Mouse (Mus musculus) C2C12 (cell line): ENCODE data around the gene Gm12184. TPM values are rescaled to one million over a fixed set of nuclear protein-coding genes. Genes with fewer than 3 reads are reported as not detected.

Experiments
- H3K27me3 ChIP-seq: one replicate; pipeline ENCODE4 v1.6.1; 2011; ENCODE audit not compliant: control insufficient read depth, insufficient read depth, insufficient read length
- H3K36me3 ChIP-seq: one replicate; pipeline ENCODE4 v1.6.1; 2011; ENCODE audit not compliant: control insufficient read depth, insufficient read depth
- H3K4me3 ChIP-seq: one replicate; pipeline ENCODE4 v1.5.1; 2011; ENCODE audit warnings: mild to moderate bottlenecking, control low read depth; ENCODE audit not compliant: poor library complexity, insufficient read depth, severe bottlenecking
- H3K79me2 ChIP-seq: one replicate; pipeline ENCODE4 v1.6.1; 2011; ENCODE audit not compliant: control insufficient read depth, insufficient read depth
- H3K79me3 ChIP-seq: one replicate; pipeline ENCODE4 v1.6.1; 2011; ENCODE audit warnings: low read depth, control low read depth
- H3ac ChIP-seq: one replicate; pipeline ENCODE3; 2011; ENCODE audit warnings: low read depth; ENCODE audit not compliant: control insufficient read depth, insufficient read length
- CEBPB ChIP-seq: IDR thresholded peaks from one replicate; pipeline ENCODE4 v1.6.1; 2011; ENCODE audit warnings: low read depth, mild to moderate bottlenecking, control low read depth, moderate library complexity
- CTCF ChIP-seq: IDR thresholded peaks from one replicate; pipeline ENCODE4 v1.5.1; 2011; ENCODE audit not compliant: control insufficient read depth, insufficient read depth, insufficient read length
- FOSL1 ChIP-seq: IDR thresholded peaks from one replicate; pipeline ENCODE4 v1.8.0; 2011; ENCODE audit warnings: mild to moderate bottlenecking, low read length; ENCODE audit not compliant: poor library complexity, insufficient read depth, severe bottlenecking
- MAX ChIP-seq: IDR thresholded peaks from one replicate; pipeline ENCODE4 v1.6.1; 2011; ENCODE audit warnings: mild to moderate bottlenecking, control low read depth
- MYOD1 ChIP-seq: IDR thresholded peaks from one replicate; pipeline ENCODE4 v1.6.1; 2011; ENCODE audit warnings: low read depth; ENCODE audit not compliant: control insufficient read depth, insufficient read length
- MYOG ChIP-seq: IDR thresholded peaks from one replicate; pipeline ENCODE4 v1.6.1; 2011; ENCODE audit not compliant: control insufficient read depth, insufficient read length; ENCODE audit errors: extremely low read depth
- USF1 ChIP-seq: IDR thresholded peaks from one replicate; pipeline ENCODE4 v1.6.1; 2011; ENCODE audit warnings: low read depth, mild to moderate bottlenecking, control low read depth, moderate library complexity
- polyA plus RNA-seq: library from polyadenylated mRNA; unstranded; fragments of >200 nt; fragmentation: generic; extraction: Trizol; gene quantifications from one replicate; pipeline ENCODE4 v1.2.1, GENCODE M21; 2012; ENCODE audit warnings: missing spikeins

The Gm12184 gene
- polyA plus RNA-seq, 1 experiment, result 8.0 TPM

DNA sequence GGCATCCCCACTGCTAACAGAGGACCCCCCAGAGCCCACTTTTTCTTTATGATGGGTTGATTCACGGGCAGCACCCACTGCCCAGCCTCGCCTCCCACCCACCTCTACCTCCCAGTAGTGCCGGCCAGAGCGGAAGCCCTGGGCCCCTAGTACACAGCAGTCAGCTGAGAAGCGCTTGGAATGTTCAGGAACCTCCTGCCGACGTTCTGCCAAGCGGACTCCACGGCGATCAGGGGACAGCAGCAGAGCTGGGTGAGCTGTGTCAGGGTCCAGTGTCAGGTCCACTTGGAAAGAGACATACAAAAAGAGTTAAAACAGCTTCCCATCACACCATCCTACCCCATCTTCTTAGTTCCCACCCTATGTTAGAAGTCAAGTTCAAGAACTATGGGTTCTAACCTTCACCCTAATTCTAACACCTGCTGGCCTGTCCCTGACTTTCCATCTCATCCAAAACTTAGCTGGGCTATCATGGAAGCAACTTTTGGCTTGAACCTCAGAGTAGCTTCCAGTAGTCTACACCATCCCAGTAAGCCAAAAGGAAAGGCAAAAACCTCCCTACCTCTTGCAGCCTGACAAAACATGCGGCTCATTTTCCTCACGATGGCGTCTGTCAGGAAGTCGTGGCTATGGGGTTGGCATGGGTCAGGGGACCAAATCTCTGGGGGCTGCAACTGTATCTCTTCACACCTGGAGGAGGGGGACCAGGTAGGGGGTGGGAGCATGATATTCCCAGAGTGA, 18.7 kb downstream of the Gm12184 start:
- no peak overlapping the region for H3K4me3 ChIP-seq
- peaks cover 98% of the 10 kb centered on the region for H3K36me3 ChIP-seq
- H3K79me3 ChIP-seq, result peaks cover 19% of the 10 kb centered on the region
- no peaks in the 10 kb centered on the region for H3K27me3 ChIP-seq
- TF ChIP-seq MYOD1 (no peak), MAX (no peak), MYOG (no peak), FOSL1 (no peak), CTCF (no peak), CEBPB (no peak), USF1 (no peak)
- H3ac ChIP-seq, result no peak overlapping the region
- peaks cover 26% of the 10 kb centered on the region for H3K79me2 ChIP-seq

DNA sequence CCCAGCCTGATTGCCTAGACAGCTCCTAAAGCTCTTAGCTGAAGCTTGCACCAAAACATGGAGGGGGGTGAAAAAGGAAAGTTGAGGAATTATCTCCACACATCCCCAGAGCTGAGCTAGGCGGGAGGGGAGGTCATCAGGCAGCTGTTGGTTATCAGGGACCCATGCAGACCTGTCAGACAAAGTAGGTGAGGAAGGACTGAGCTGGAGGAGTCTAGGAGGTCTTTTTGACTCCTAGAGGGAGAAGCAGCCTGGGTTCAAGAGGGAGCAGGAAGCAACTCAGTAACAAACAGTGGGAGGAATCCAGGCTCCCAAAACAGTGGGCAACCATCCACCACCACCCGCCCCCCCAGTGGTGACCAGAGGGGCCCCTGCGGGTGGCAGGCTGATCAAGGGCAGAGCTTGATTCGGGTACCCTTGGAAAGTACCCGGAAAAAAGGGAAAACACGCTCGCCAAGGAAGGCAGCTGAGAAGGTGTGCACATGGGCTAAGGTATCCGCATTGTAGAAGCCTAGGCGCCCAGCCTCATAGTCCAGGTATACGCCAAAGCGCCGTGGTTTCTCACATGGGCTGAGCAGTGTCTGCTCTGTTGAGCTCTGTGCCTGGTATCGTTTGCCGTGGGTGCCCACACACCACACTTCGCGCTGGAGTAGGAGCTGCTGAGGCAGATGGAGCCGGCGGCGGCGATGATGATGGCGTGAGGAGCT, 19.4 kb downstream of the Gm12184 start:
- peaks cover 33% of the 10 kb centered on the region for H3K79me2 ChIP-seq
- H3K4me3 ChIP-seq, result no peak overlapping the region
- peaks cover 26% of the 10 kb centered on the region for H3K79me3 ChIP-seq
- no peaks in the 10 kb centered on the region for H3K27me3 ChIP-seq
- H3K36me3 ChIP-seq, result peaks cover 98% of the 10 kb centered on the region
- no peak for TF ChIP-seq MYOD1
- TF ChIP-seq CEBPB, result no peak
- TF ChIP-seq MAX, result no peak
- no peak for TF ChIP-seq CTCF
- no peak for TF ChIP-seq USF1
- no peak for TF ChIP-seq MYOG
- no peak for TF ChIP-seq FOSL1
- no peak overlapping the region for H3ac ChIP-seq

DNA sequence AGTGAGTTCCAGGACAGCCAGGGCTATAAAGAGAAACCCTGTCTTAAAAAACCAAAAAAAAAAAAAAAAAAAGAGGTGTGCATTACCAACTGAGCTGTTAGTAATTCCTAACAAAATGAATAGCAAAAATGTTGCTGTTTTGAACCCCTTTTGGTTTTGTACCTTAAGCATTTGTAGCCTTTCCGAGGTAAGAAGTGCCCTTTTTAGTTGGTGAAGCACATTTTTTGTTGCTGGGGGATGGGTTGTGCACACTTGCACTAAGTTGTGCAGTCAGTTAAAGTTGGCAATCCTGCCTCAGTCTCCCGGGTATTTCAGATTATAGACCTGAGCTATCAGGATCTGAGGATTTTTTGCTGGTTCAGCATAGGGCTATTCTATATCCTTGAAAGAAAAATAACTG, 21.5 kb downstream of the Gm12184 start:
- Histone ChIP-seq H3K36me3 (peaks cover 94% of the 10 kb centered on the region), H3K4me3 (no peak overlapping the region), H3ac (no peak overlapping the region), H3K27me3 (no peaks in the 10 kb centered on the region), H3K79me3 (peaks cover 44% of the 10 kb centered on the region), H3K79me2 (peaks cover 53% of the 10 kb centered on the region)
- no peak for TF ChIP-seq MAX
- no peak for TF ChIP-seq USF1
- TF ChIP-seq MYOD1, result no peak

DNA sequence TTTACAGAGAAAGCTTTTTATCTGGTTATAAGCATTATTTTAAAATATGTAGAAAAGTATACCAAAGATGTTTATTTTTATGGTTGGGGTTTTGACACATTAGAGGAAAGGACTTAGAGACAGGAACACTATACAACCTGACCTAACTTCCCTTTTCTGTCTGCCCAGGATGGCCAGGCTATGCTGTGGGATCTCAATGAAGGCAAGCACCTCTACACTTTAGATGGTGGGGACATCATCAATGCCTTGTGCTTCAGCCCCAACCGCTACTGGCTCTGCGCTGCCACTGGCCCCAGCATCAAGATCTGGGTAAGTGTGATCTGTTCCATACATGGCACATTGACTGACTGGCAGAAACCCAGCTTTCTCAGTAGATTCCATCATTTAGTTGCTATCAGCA, 22.5 kb downstream of the Gm12184 start:
- no peak for TF ChIP-seq MYOG
- no peak for TF ChIP-seq FOSL1
- no peak for TF ChIP-seq CTCF
- no peak for TF ChIP-seq USF1
- no peak for TF ChIP-seq MAX
- TF ChIP-seq CEBPB, result no peak
- TF ChIP-seq MYOD1, result no peak
- Histone ChIP-seq H3ac (no peak overlapping the region), H3K27me3 (no peaks in the 10 kb centered on the region), H3K36me3 (peaks cover 84% of the 10 kb centered on the region), H3K79me3 (peaks cover 44% of the 10 kb centered on the region), H3K79me2 (peaks cover 61% of the 10 kb centered on the region), H3K4me3 (no peak overlapping the region)

DNA sequence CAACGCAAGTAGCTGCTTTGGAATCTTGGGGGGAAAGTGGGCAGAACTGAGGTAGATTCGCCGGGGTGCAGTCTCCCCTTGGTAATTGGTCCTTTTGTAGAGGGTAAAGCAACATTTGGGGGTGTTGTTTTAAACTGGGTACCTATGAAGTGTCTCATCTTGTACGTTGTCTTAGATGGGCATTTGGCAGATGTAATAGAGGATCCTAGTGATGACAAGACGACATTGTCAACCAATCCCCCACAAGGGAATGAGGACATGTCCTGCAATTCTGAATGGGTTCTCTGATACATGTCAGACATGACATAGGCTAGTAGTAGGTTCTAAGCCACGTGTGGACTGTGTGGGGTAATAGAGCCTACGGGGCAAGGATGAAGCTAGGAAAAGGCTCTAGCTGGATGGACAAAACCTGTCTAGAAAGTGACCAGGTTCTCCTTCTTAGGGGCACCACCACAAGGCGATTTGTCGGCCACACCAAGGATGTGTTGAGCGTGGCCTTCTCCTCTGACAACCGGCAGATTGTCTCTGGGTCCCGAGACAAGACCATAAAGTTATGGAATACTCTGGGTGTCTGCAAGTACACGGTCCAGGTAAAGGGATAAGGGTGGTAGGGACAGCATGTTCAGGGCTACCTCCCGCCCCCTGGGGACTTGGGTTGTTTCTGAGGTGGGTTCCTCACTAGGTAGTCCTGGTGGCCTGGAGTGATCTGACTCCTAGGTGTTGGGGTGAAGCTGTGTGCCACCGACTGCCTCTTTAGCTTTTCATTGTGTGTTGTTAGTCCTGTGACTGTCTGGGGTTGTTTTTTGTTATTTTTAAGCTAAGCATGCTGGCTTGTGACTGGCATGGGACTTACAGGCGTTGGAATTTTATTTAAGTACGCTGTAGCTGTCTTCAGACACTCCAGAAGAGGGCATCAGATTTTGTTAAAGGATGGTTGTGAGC, 24.4 kb downstream of the Gm12184 start:
- peak overlapping the region; percentile 95 for H3K4me3 ChIP-seq
- H3K36me3 ChIP-seq, result peaks cover 66% of the 10 kb centered on the region
- H3K79me3 ChIP-seq, result peaks cover 54% of the 10 kb centered on the region
- peak overlapping the region; percentile 97 for H3ac ChIP-seq
- peaks cover 80% of the 10 kb centered on the region for H3K79me2 ChIP-seq
- peak; percentile 19 for TF ChIP-seq MAX
- no peak for TF ChIP-seq CTCF
- H3K27me3 ChIP-seq, result no peaks in the 10 kb centered on the region
